Mouse (Mus musculus): Measurements from ENCODE around the gene Ctss. TPM values are rescaled to one million over a fixed set of nuclear protein-coding genes. Genes with fewer than 3 reads are reported as not detected.
"Not testable (repeated sequence)": the region's sequence is repeated elsewhere in the genome, so short reads cannot be mapped to it uniquely, and the experiment has no call there.

The Ctss gene
- polyA plus RNA-seq, 1 experiment from 2014 or later: 11.0 TPM

- no peak overlapping the region for H3K9ac ChIP-seq (replicated peaks; ENCODE audit: low read depth, low read length)
- 58% methylated on average over 2 of the region's 2 CpGs for WGBS
- H3K9me3 ChIP-seq (ENCODE audit: control insufficient read depth, low read length): no peaks in the 10 kb centered on the region
- no peak for ATAC-seq
- H3K27ac ChIP-seq (ENCODE audit: low read length): no peak overlapping the region
- no peaks in the 10 kb centered on the region for H3K4me1 ChIP-seq (replicated peaks; ENCODE audit: control insufficient read depth, insufficient read depth, low read length)
- H3K4me3 ChIP-seq (replicated peaks; ENCODE audit: low read length): no peak overlapping the region
- no peaks in the 10 kb centered on the region for H3K27me3 ChIP-seq (replicated peaks; ENCODE audit: control insufficient read depth, insufficient read depth, low read length)
- no peaks in the 10 kb centered on the region for H3K36me3 ChIP-seq (ENCODE audit: control insufficient read depth, insufficient read depth)
- H3K4me2 ChIP-seq (ENCODE audit: low read length): no peak overlapping the region
Measured at GRCm38 (mm10) chr3:95524673-95525072, 1.9 kb upstream of the Ctss start.

- no peaks in the 10 kb centered on the region for H3K4me1 ChIP-seq (replicated peaks; ENCODE audit: control insufficient read depth, insufficient read depth, low read length)
- no peaks in the 10 kb centered on the region for H3K27me3 ChIP-seq (replicated peaks; ENCODE audit: control insufficient read depth, insufficient read depth, low read length)
- no peak for ATAC-seq
- H3K4me3 ChIP-seq (replicated peaks; ENCODE audit: low read length): no peak overlapping the region
- H3K4me2 ChIP-seq (ENCODE audit: low read length): no peak overlapping the region
- H3K27ac ChIP-seq (ENCODE audit: low read length): no peak overlapping the region
- H3K9me3 ChIP-seq (ENCODE audit: control insufficient read depth, low read length): no peaks in the 10 kb centered on the region
- H3K9ac ChIP-seq (replicated peaks; ENCODE audit: low read depth, low read length): no peak overlapping the region
- H3K36me3 ChIP-seq (ENCODE audit: control insufficient read depth, insufficient read depth): no peaks in the 10 kb centered on the region
Measured at GRCm38 (mm10) chr3:95526111-95526510, 475 bp upstream of the Ctss start.

- Histone ChIP-seq H3K9me3 (ENCODE audit: control insufficient read depth, low read length) (no peaks in the 10 kb centered on the region), H3K9ac (replicated peaks; ENCODE audit: low read depth, low read length) (no peak overlapping the region), H3K4me2 (ENCODE audit: low read length) (no peak overlapping the region), H3K27ac (ENCODE audit: low read length) (no peak overlapping the region), H3K27me3 (replicated peaks; ENCODE audit: control insufficient read depth, insufficient read depth, low read length) (no peaks in the 10 kb centered on the region), H3K4me1 (replicated peaks; ENCODE audit: control insufficient read depth, insufficient read depth, low read length) (no peaks in the 10 kb centered on the region), H3K4me3 (replicated peaks; ENCODE audit: low read length) (no peak overlapping the region), H3K36me3 (ENCODE audit: control insufficient read depth, insufficient read depth) (no peaks in the 10 kb centered on the region)
- ATAC-seq: no peak
- 90% methylated on average over 6 of the region's 6 CpGs for WGBS
Measured at GRCm38 (mm10) chr3:95529814-95530213, 3.2 kb downstream of the Ctss start.

- no peaks in the 10 kb centered on the region for H3K9me3 ChIP-seq (ENCODE audit: control insufficient read depth, low read length)
- no peak overlapping the region for H3K4me2 ChIP-seq (ENCODE audit: low read length)
- no peak overlapping the region for H3K27ac ChIP-seq (ENCODE audit: low read length)
- ATAC-seq: no peak
- no peak overlapping the region for H3K4me3 ChIP-seq (replicated peaks; ENCODE audit: low read length)
- H3K9ac ChIP-seq (replicated peaks; ENCODE audit: low read depth, low read length): no peak overlapping the region
- H3K4me1 ChIP-seq (replicated peaks; ENCODE audit: control insufficient read depth, insufficient read depth, low read length): no peaks in the 10 kb centered on the region
- 81% methylated on average over 1 of the region's 1 CpGs for whole genome bisulfite sequencing
- no peaks in the 10 kb centered on the region for H3K27me3 ChIP-seq (replicated peaks; ENCODE audit: control insufficient read depth, insufficient read depth, low read length)
- no peaks in the 10 kb centered on the region for H3K36me3 ChIP-seq (ENCODE audit: control insufficient read depth, insufficient read depth)
Measured at GRCm38 (mm10) chr3:95531025-95531424, 4.4 kb downstream of the Ctss start.

- no peak overlapping the region for H3K27ac ChIP-seq (ENCODE audit: low read length)
- no peak overlapping the region for H3K4me3 ChIP-seq (replicated peaks; ENCODE audit: low read length)
- 88% methylated on average over 5 of the region's 5 CpGs for WGBS
- H3K9me3 ChIP-seq (ENCODE audit: control insufficient read depth, low read length): no peaks in the 10 kb centered on the region
- no peaks in the 10 kb centered on the region for H3K36me3 ChIP-seq (ENCODE audit: control insufficient read depth, insufficient read depth)
- no peaks in the 10 kb centered on the region for H3K27me3 ChIP-seq (replicated peaks; ENCODE audit: control insufficient read depth, insufficient read depth, low read length)
- H3K4me1 ChIP-seq (replicated peaks; ENCODE audit: control insufficient read depth, insufficient read depth, low read length): no peaks in the 10 kb centered on the region
- ATAC-seq: no peak
- H3K4me2 ChIP-seq (ENCODE audit: low read length): no peak overlapping the region
- no peak overlapping the region for H3K9ac ChIP-seq (replicated peaks; ENCODE audit: low read depth, low read length)
Measured at GRCm38 (mm10) chr3:95533364-95533763, 6.8 kb downstream of the Ctss start.

GRCm38 (mm10) chr3:95534927-95535326 is 8.3 kb downstream of the Ctss start:
- Histone ChIP-seq H3K4me3 (replicated peaks; ENCODE audit: low read length) (no peak overlapping the region), H3K9ac (replicated peaks; ENCODE audit: low read depth, low read length) (no peak overlapping the region), H3K9me3 (ENCODE audit: control insufficient read depth, low read length) (no peaks in the 10 kb centered on the region), H3K27ac (ENCODE audit: low read length) (no peak overlapping the region), H3K4me2 (ENCODE audit: low read length) (no peak overlapping the region), H3K36me3 (ENCODE audit: control insufficient read depth, insufficient read depth) (no peaks in the 10 kb centered on the region), H3K4me1 (replicated peaks; ENCODE audit: control insufficient read depth, insufficient read depth, low read length) (no peaks in the 10 kb centered on the region), H3K27me3 (replicated peaks; ENCODE audit: control insufficient read depth, insufficient read depth, low read length) (no peaks in the 10 kb centered on the region)
- ATAC-seq: no peak
- WGBS: 97% methylated on average over 1 of the region's 1 CpGs

GRCm38 (mm10) chr3:95538936-95539335 is 12.3 kb downstream of the Ctss start:
- no peak overlapping the region for H3K27ac ChIP-seq (ENCODE audit: low read length)
- no peak for ATAC-seq
- H3K4me1 ChIP-seq (replicated peaks; ENCODE audit: control insufficient read depth, insufficient read depth, low read length): no peaks in the 10 kb centered on the region
- H3K27me3 ChIP-seq (replicated peaks; ENCODE audit: control insufficient read depth, insufficient read depth, low read length): no peaks in the 10 kb centered on the region
- no peak overlapping the region for H3K4me3 ChIP-seq (replicated peaks; ENCODE audit: low read length)
- H3K36me3 ChIP-seq (ENCODE audit: control insufficient read depth, insufficient read depth): no peaks in the 10 kb centered on the region
- no peak overlapping the region for H3K9ac ChIP-seq (replicated peaks; ENCODE audit: low read depth, low read length)
- H3K4me2 ChIP-seq (ENCODE audit: low read length): no peak overlapping the region
- 92% methylated on average over 10 of the region's 10 CpGs for WGBS
- H3K9me3 ChIP-seq (ENCODE audit: control insufficient read depth, low read length): no peaks in the 10 kb centered on the region

- Histone ChIP-seq H3K27me3 (replicated peaks; ENCODE audit: control insufficient read depth, insufficient read depth, low read length) (no peaks in the 10 kb centered on the region), H3K36me3 (ENCODE audit: control insufficient read depth, insufficient read depth) (no peaks in the 10 kb centered on the region), H3K27ac (ENCODE audit: low read length) (no peak overlapping the region), H3K4me3 (replicated peaks; ENCODE audit: low read length) (no peak overlapping the region), H3K4me1 (replicated peaks; ENCODE audit: control insufficient read depth, insufficient read depth, low read length) (no peaks in the 10 kb centered on the region), H3K4me2 (ENCODE audit: low read length) (no peak overlapping the region), H3K9ac (replicated peaks; ENCODE audit: low read depth, low read length) (no peak overlapping the region), H3K9me3 (ENCODE audit: control insufficient read depth, low read length) (no peaks in the 10 kb centered on the region)
- WGBS: 95% methylated on average over 4 of the region's 4 CpGs
- ATAC-seq: no peak
Measured at GRCm38 (mm10) chr3:95539837-95540236, 13.3 kb downstream of the Ctss start.

GRCm38 (mm10) chr3:95541186-95541585 is 14.6 kb downstream of the Ctss start:
- ATAC-seq; H3K4me1 ChIP-seq (replicated peaks; ENCODE audit: control insufficient read depth, insufficient read depth, low read length); H3K9me3 ChIP-seq (ENCODE audit: control insufficient read depth, low read length); H3K36me3 ChIP-seq (ENCODE audit: control insufficient read depth, insufficient read depth); H3K4me2 ChIP-seq (ENCODE audit: low read length); H3K4me3 ChIP-seq (replicated peaks; ENCODE audit: low read length); H3K27ac ChIP-seq (ENCODE audit: low read length); H3K27me3 ChIP-seq (replicated peaks; ENCODE audit: control insufficient read depth, insufficient read depth, low read length); H3K9ac ChIP-seq (replicated peaks; ENCODE audit: low read depth, low read length): not testable (repeated sequence)
- 88% methylated on average over 2 of the region's 2 CpGs for WGBS

- Histone ChIP-seq H3K4me2 (ENCODE audit: low read length) (no peak overlapping the region), H3K9ac (replicated peaks; ENCODE audit: low read depth, low read length) (no peak overlapping the region), H3K9me3 (ENCODE audit: control insufficient read depth, low read length) (no peaks in the 10 kb centered on the region), H3K4me3 (replicated peaks; ENCODE audit: low read length) (no peak overlapping the region), H3K27ac (ENCODE audit: low read length) (no peak overlapping the region), H3K4me1 (replicated peaks; ENCODE audit: control insufficient read depth, insufficient read depth, low read length) (no peaks in the 10 kb centered on the region), H3K36me3 (ENCODE audit: control insufficient read depth, insufficient read depth) (no peaks in the 10 kb centered on the region), H3K27me3 (replicated peaks; ENCODE audit: control insufficient read depth, insufficient read depth, low read length) (no peaks in the 10 kb centered on the region)
- ATAC-seq: no peak
Measured at GRCm38 (mm10) chr3:95542171-95542570, 15.6 kb downstream of the Ctss start.

Data from forebrain, embryonic 16.5 days (tissue).